Mouse (Mus musculus): ENCODE measurements around the gene Add3. TPM values are rescaled to one million over a fixed set of nuclear protein-coding genes. Genes with fewer than 3 reads are reported as not detected.

The Add3 gene
- polyA plus RNA-seq, 1 experiment from 2014 or later = 44.8 TPM

- no peak overlapping the region for H3K4me3 ChIP-seq
- no peaks in the 10 kb centered on the region for H3K36me3 ChIP-seq
- no peaks in the 10 kb centered on the region for H3K27me3 ChIP-seq (replicated peaks)
- no peak overlapping the region for H3K4me2 ChIP-seq (replicated peaks)
- no peak for ATAC-seq (ENCODE audit: low FRiP score, low read depth)
- 0 out of 2 replicates have a peak, but pooled peaks cover 3% of the 10 kb centered on the region for H3K4me1 ChIP-seq
- H3K9me3 ChIP-seq = no peaks in the 10 kb centered on the region
- H3K9ac ChIP-seq = no peak overlapping the region
- WGBS = 66% methylated on average over 2 of the region's 2 CpGs
- no peak overlapping the region for H3K27ac ChIP-seq
Observed at GRCm38 (mm10) chr19:53247558-53247957, 107.3 kb downstream of the Add3 start.

DNA sequence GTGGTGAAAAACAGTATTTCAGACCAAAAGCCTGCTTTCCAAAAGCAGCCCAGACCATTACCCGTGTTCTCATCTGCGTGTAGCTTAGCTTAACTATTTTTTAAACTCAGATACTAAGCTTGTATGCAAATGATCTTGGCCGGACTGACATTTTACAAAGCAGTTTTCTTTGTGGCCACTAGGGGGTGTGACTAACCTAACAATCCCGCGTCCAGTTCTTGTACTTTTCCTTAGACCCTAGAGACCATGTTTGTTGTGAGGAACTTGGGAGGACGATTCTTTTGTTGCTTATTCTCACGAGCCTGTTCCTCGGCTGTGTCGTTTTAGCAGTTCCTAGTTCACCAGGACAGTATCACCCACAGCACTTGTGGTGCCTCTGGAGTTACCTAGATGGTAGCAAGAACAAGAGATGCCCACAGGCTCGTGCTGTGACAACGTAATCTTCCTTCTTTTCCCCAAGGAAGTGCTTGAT lies 107.8 kb downstream of the Add3 start:
- no peak overlapping the region for H3K4me3 ChIP-seq
- H3K36me3 ChIP-seq = no peaks in the 10 kb centered on the region
- no peaks in the 10 kb centered on the region for H3K27me3 ChIP-seq (replicated peaks)
- H3K27ac ChIP-seq = no peak overlapping the region
- no peak overlapping the region for H3K9ac ChIP-seq
- peak; percentile 75 for ATAC-seq (ENCODE audit: low FRiP score, low read depth)
- no peaks in the 10 kb centered on the region for H3K9me3 ChIP-seq
- H3K4me1 ChIP-seq = 0 out of 2 replicates have a peak, but pooled peaks cover 3% of the 10 kb centered on the region
- 14% methylated on average over 11 of the region's 11 CpGs for WGBS
- peak overlapping the region; percentile 42 for H3K4me2 ChIP-seq (replicated peaks)

GRCm38 (mm10) chr19:53251015-53251414 lies 110.8 kb downstream of the Add3 start:
- ATAC-seq (ENCODE audit: low FRiP score, low read depth) = no peak
- no peaks in the 10 kb centered on the region for H3K36me3 ChIP-seq
- WGBS = 89% methylated on average over 7 of the region's 7 CpGs

GRCm38 (mm10) chr19:53251656-53252055 lies 111.4 kb downstream of the Add3 start:
- no peaks in the 10 kb centered on the region for H3K27me3 ChIP-seq (replicated peaks)
- no peaks in the 10 kb centered on the region for H3K9me3 ChIP-seq
- no peak overlapping the region for H3K27ac ChIP-seq
- H3K4me1 ChIP-seq = 0 out of 2 replicates have a peak, but pooled peaks cover 3% of the 10 kb centered on the region
- H3K9ac ChIP-seq = no peak overlapping the region
- no peaks in the 10 kb centered on the region for H3K36me3 ChIP-seq
- ATAC-seq (ENCODE audit: low FRiP score, low read depth) = no peak
- no peak overlapping the region for H3K4me2 ChIP-seq (replicated peaks)
- no peak overlapping the region for H3K4me3 ChIP-seq
- WGBS = 89% methylated on average over 3 of the region's 3 CpGs

More at GRCm38 (mm10) chr19:53251015-53251414, 110.8 kb downstream of the Add3 start:
- Histone ChIP-seq H3K4me3 (no peak overlapping the region), H3K9me3 (no peaks in the 10 kb centered on the region), H3K4me1 (0 out of 2 replicates have a peak, but pooled peaks cover 3% of the 10 kb centered on the region), H3K4me2 (replicated peaks) (no peak overlapping the region), H3K27me3 (replicated peaks) (no peaks in the 10 kb centered on the region), H3K9ac (no peak overlapping the region), H3K27ac (no peak overlapping the region)

DNA sequence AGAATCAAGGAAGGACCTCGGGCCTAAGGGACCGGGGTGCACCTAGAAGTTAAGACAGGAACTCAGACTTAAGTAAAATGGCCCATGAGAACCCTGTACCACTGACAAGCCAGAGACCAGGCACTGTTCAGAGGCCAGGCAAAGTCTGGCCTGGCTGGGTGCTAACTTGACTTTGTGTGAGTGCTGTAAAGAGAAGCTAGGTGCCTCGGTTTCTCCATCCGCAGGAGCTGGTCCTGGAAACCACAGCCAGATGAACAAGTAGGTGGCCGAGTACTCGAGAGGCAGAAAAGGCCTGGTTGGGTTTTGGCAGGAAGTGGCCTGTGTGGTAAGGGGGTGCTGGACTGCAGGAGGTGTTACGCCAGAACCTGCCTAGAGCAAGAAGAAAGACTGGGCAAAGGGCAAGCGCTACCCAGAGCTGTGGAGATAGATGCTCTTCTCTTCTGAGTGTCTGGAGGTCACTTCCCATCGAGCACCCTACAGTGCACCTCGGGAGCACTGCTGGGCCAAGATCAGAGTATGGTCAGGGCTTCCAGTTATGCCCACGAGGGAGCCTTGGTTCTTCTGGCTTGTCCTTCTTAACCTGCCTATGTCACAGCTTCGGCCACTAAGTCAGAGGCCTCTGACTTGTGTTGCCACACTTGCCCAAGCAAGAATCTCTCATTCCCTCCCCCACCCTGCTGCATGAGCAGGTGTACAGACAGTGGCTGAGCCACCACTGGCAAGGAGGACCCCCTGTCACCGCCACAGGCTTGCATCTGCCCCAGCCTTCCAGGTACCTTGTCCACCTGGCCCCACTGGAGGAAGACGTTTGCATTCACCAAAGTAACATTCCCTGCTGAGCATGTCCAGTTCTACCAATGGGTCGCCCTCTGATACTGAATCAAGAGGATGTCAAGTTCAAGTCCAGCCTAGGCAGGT lies 112.1 kb downstream of the Add3 start:
- no peaks in the 10 kb centered on the region for H3K9me3 ChIP-seq
- no peak overlapping the region for H3K27ac ChIP-seq
- H3K27me3 ChIP-seq (replicated peaks) = no peaks in the 10 kb centered on the region
- H3K9ac ChIP-seq = no peak overlapping the region
- 89% methylated on average over 15 of the region's 15 CpGs for WGBS
- H3K4me2 ChIP-seq (replicated peaks) = no peak overlapping the region
- no peak overlapping the region for H3K4me3 ChIP-seq
- H3K36me3 ChIP-seq = no peaks in the 10 kb centered on the region
- ATAC-seq (ENCODE audit: low FRiP score, low read depth) = no peak
- H3K4me1 ChIP-seq = 0 out of 2 replicates have a peak, but pooled peaks cover 3% of the 10 kb centered on the region

DNA sequence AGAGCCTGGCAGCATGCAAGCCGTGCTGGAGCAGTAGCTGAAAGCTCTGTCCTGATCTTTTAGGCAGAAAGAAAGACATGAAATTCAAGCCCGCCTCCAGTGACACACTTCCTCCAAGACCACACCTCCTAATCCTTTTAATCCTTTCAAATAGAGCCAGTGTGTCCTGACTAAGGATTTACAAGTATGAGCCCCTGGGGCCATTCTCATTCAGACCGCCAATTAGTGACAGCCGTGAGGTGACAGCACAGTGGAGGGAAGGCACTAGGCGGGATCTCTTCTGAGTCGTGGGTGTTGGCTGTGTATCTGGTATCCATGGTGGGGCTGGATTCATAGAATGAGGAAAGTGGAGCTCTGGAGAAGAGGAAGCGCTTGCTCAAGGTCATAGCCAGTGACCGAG lies 116.1 kb downstream of the Add3 start:
- no peak overlapping the region for H3K4me3 ChIP-seq
- no peak for ATAC-seq (ENCODE audit: low FRiP score, low read depth)
- no peak overlapping the region for H3K4me2 ChIP-seq (replicated peaks)
- H3K27ac ChIP-seq = no peak overlapping the region
- no peaks in the 10 kb centered on the region for H3K4me1 ChIP-seq
- H3K27me3 ChIP-seq (replicated peaks) = no peaks in the 10 kb centered on the region
- H3K36me3 ChIP-seq = no peaks in the 10 kb centered on the region
- H3K9me3 ChIP-seq = no peaks in the 10 kb centered on the region
- H3K9ac ChIP-seq = no peak overlapping the region
- 89% methylated on average over 8 of the region's 8 CpGs for WGBS

- Histone ChIP-seq H3K27ac (no peak overlapping the region), H3K4me1 (no peaks in the 10 kb centered on the region), H3K4me3 (no peak overlapping the region), H3K4me2 (replicated peaks) (no peak overlapping the region), H3K9me3 (no peaks in the 10 kb centered on the region), H3K9ac (no peak overlapping the region), H3K36me3 (no peaks in the 10 kb centered on the region), H3K27me3 (replicated peaks) (no peaks in the 10 kb centered on the region)
- 90% methylated on average over 7 of the region's 7 CpGs for WGBS
- no peak for ATAC-seq (ENCODE audit: low FRiP score, low read depth)
Observed at GRCm38 (mm10) chr19:53256991-53257594, 116.8 kb downstream of the Add3 start.

- 91% methylated on average over 15 of the region's 15 CpGs for WGBS
- H3K9ac ChIP-seq = no peak overlapping the region
- H3K36me3 ChIP-seq = no peaks in the 10 kb centered on the region
- no peaks in the 10 kb centered on the region for H3K4me1 ChIP-seq
- H3K9me3 ChIP-seq = no peaks in the 10 kb centered on the region
- ATAC-seq (ENCODE audit: low FRiP score, low read depth) = no peak
- H3K4me3 ChIP-seq = no peak overlapping the region
- no peaks in the 10 kb centered on the region for H3K27me3 ChIP-seq (replicated peaks)
- no peak overlapping the region for H3K27ac ChIP-seq
- H3K4me2 ChIP-seq (replicated peaks) = no peak overlapping the region
Observed at GRCm38 (mm10) chr19:53257631-53258560, 117.7 kb downstream of the Add3 start.

DNA sequence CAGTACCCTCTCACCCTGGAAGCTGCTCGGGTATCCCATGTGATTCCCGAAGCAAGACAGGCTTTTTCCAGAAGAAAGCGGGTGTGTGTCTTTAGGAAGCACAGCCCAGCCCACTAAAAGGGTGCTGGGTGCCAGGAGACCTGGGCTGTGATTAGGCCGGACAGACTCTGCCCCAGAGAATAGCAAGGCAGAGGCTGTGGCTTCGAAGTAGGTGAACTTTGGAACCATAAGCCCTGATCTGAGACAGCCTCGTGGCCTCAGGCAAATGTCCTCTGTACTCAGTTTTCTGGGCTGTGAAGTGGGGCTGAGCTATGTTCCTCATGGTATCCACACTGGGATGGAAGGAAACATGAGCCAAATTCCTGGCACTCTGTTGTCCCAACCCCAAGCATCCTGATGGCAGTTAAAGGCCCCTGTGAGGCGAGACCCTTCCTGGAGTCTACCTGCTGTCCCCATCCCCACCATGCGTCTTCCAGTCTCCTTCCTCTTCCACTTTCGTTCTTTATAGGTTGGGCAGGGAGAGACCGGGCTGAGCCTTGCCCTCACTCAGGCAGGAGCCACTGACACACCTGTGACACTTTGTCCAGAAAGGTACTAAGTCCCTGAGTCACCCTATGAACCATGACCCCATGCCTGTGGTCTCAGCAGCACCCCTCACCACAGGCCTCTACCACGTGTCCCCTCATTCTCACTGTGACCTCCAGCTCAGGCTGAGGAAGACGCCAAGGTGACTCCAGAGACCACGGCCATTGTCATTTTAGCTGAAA lies 118.7 kb downstream of the Add3 start:
- 88% methylated on average over 13 of the region's 13 CpGs for WGBS
- Histone ChIP-seq H3K36me3 (no peaks in the 10 kb centered on the region), H3K4me1 (no peaks in the 10 kb centered on the region), H3K4me2 (replicated peaks) (no peak overlapping the region), H3K4me3 (no peak overlapping the region), H3K27me3 (replicated peaks) (no peaks in the 10 kb centered on the region), H3K9me3 (no peaks in the 10 kb centered on the region), H3K9ac (no peak overlapping the region), H3K27ac (no peak overlapping the region)
- no peak for ATAC-seq (ENCODE audit: low FRiP score, low read depth)

GRCm38 (mm10) chr19:53259541-53259940 lies 119.3 kb downstream of the Add3 start:
- no peaks in the 10 kb centered on the region for H3K36me3 ChIP-seq
- H3K4me3 ChIP-seq = no peak overlapping the region
- no peaks in the 10 kb centered on the region for H3K27me3 ChIP-seq (replicated peaks)
- no peak overlapping the region for H3K4me2 ChIP-seq (replicated peaks)
- H3K9me3 ChIP-seq = no peaks in the 10 kb centered on the region
- no peak overlapping the region for H3K27ac ChIP-seq
- H3K4me1 ChIP-seq = no peaks in the 10 kb centered on the region
- ATAC-seq (ENCODE audit: low FRiP score, low read depth) = no peak
- WGBS = 67% methylated on average over 5 of the region's 5 CpGs
- H3K9ac ChIP-seq = no peak overlapping the region

DNA sequence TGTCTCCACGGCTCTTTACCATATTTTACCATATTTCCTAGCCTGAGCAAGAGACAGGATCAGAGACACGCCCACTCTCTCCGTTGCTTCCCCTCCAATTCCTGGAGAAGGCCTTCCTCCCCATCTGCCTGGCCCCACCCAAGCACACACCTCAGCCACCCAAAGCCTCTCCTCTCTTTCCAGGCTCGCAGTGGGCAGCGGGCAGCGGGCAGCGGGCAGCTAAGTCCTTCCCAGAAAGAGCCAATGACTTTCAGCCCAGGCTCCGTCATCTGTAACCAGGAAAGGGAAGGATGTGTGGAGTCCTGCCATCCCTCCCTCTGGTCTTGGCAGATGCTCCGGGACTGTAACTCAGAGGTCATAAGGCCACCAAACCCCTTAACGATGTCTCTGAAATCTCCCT lies 120.0 kb downstream of the Add3 start:
- WGBS = 80% methylated on average over 10 of the region's 10 CpGs

More for the DNA sequence above, 120.0 kb downstream of the Add3 start:
- Histone ChIP-seq H3K9ac (no peak overlapping the region), H3K4me2 (replicated peaks) (no peak overlapping the region), H3K9me3 (no peaks in the 10 kb centered on the region), H3K27ac (no peak overlapping the region), H3K27me3 (replicated peaks) (no peaks in the 10 kb centered on the region), H3K4me3 (no peak overlapping the region), H3K36me3 (no peaks in the 10 kb centered on the region), H3K4me1 (peaks cover 2% of the 10 kb centered on the region; the same call in 1 of the 2 replicates)
- no peak for ATAC-seq (ENCODE audit: low FRiP score, low read depth)

Measured in neural tube, embryonic 12.5 days (tissue).